ENCODE assay signal across 8 mouse cellular contexts in genomic region chr11:95521563-95521962, GRCm38 (mm10). TPM values are rescaled to one million over a fixed set of nuclear protein-coding genes. Genes with fewer than 3 reads are reported as not detected.
A peak's percentile ranks its signal among the peaks of the same experiment; 100 is the strongest.
DNase-seq lines count a peak whose midpoint lies in the region; ATAC-seq and TF ChIP-seq lines count a peak whose summit lies in the region.

No protein-coding gene starts in this region.

- H3K4me3 ChIP-seq in embryonic facial prominence, embryonic 11.5 days (ENCODE audit: low read depth, low read length) = 0 out of 2 replicates have a peak overlapping the region, but pooled peaks have one; percentile 5
- 0 out of 2 replicates have a peak overlapping the region, but pooled peaks have one; percentile 10 for H3K4me3 ChIP-seq in kidney, adult 2 months (ENCODE audit: insufficient read depth, low read depth, low read length)
- no peak overlapping the region for H3K4me3 ChIP-seq in limb, embryonic 11.5 days (ENCODE audit: low read depth, low read length)
- H3K4me3 ChIP-seq in midbrain, embryonic 13.5 days (replicated peaks) = peak overlapping the region; percentile 19; the same call in 1 of the 2 replicates

- no peaks in the 10 kb centered on the region for H3K36me3 ChIP-seq in embryonic facial prominence, embryonic 11.5 days (replicated peaks; ENCODE audit: control insufficient read depth, insufficient read depth, low read depth, low read length)
- no peaks in the 10 kb centered on the region for H3K36me3 ChIP-seq in kidney, adult 2 months (ENCODE audit: control insufficient read depth, insufficient read depth, low read length)
- H3K36me3 ChIP-seq in limb, embryonic 11.5 days (ENCODE audit: control insufficient read depth, insufficient read depth, low read length) = no peaks in the 10 kb centered on the region
- H3K36me3 ChIP-seq in midbrain, embryonic 13.5 days = no peaks in the 10 kb centered on the region

- under 1% methylated on average over 13 of the region's 13 CpGs for WGBS in embryonic facial prominence, embryonic 11.5 days
- under 1% methylated on average over 13 of the region's 13 CpGs for WGBS in kidney, adult 2 months
- 2% methylated on average over 13 of the region's 13 CpGs for WGBS in limb, embryonic 11.5 days
- under 1% methylated on average over 13 of the region's 13 CpGs for WGBS in midbrain, embryonic 13.5 days

- H3K9ac ChIP-seq in embryonic facial prominence, embryonic 11.5 days (replicated peaks; ENCODE audit: low read length) = no peak overlapping the region
- H3K9ac ChIP-seq in limb, embryonic 11.5 days (ENCODE audit: low read length) = no peak overlapping the region
- H3K9ac ChIP-seq in midbrain, embryonic 13.5 days (replicated peaks) = peak overlapping the region; percentile 20; the same call in 1 of the 2 replicates

- DNase-seq in ovary, postnatal 10 days (ENCODE audit: low spot score) = peak; percentile 56
- DNase-seq in ovary, adult 18-20 months (ENCODE audit: low spot score) = no peak
- DNase-seq in embryonic facial prominence, embryonic 11.5 days (ENCODE audit: low spot score) = peak; percentile 88
- peak; percentile 70 for DNase-seq in heart, adult 8-10 months (ENCODE audit: low spot score)
- DNase-seq in kidney, adult 2 months = peak; percentile 77
- peak; percentile 90 for DNase-seq in limb, embryonic 11.5 days (ENCODE audit: low spot score)
- peak; percentile 30 to 60 for DNase-seq in spleen, adult 18-20 months

- H3K27me3 ChIP-seq in embryonic facial prominence, embryonic 11.5 days (ENCODE audit: control insufficient read depth, insufficient read depth, low read length) = no peaks in the 10 kb centered on the region
- no peaks in the 10 kb centered on the region for H3K27me3 ChIP-seq in kidney, adult 2 months (replicated peaks; ENCODE audit: control insufficient read depth, insufficient read depth, low read length)
- no peaks in the 10 kb centered on the region for H3K27me3 ChIP-seq in limb, embryonic 11.5 days (ENCODE audit: control insufficient read depth, insufficient read depth, low read length)
- peaks cover 11% of the 10 kb centered on the region; the same call in 1 of the 2 replicates for H3K27me3 ChIP-seq in midbrain, embryonic 13.5 days

- no peak for ATAC-seq in embryonic facial prominence, embryonic 11.5 days (replicated peaks; ENCODE audit: insufficient number of reproducible peaks, low FRiP score, low TSS enrichment, low read depth)
- ATAC-seq in limb, embryonic 11.5 days (ENCODE audit: insufficient number of reproducible peaks, low FRiP score, low TSS enrichment, low read depth) = no peak
- ATAC-seq in midbrain, embryonic 13.5 days = peak; percentile 41

- TF ChIP-seq CTCF in kidney, adult 2 months (conservative IDR thresholded peaks at IDR 0.05; ENCODE audit: insufficient read depth, insufficient read length, low read depth, low read length) = peak; percentile 92

- peaks cover 7% of the 10 kb centered on the region for H3K4me1 ChIP-seq in embryonic facial prominence, embryonic 11.5 days (ENCODE audit: control insufficient read depth, insufficient read depth, low read length)
- H3K4me1 ChIP-seq in kidney, adult 2 months (ENCODE audit: control insufficient read depth, insufficient read depth, low read length) = no peaks in the 10 kb centered on the region; the same call in 1 of the 2 replicates
- H3K4me1 ChIP-seq in limb, embryonic 11.5 days (ENCODE audit: control insufficient read depth, insufficient read depth, low read length) = peaks cover 7% of the 10 kb centered on the region
- H3K4me1 ChIP-seq in midbrain, embryonic 13.5 days (replicated peaks) = peaks cover 21% of the 10 kb centered on the region

- peak overlapping the region; percentile 36 for H3K4me2 ChIP-seq in embryonic facial prominence, embryonic 11.5 days (ENCODE audit: low read depth, low read length)
- peak overlapping the region; percentile 20 for H3K4me2 ChIP-seq in limb, embryonic 11.5 days (ENCODE audit: low read depth, severe bottlenecking)
- peak overlapping the region; percentile 44 for H3K4me2 ChIP-seq in midbrain, embryonic 13.5 days (replicated peaks)

- H3K27ac ChIP-seq in embryonic facial prominence, embryonic 11.5 days (replicated peaks; ENCODE audit: low read depth, low read length) = no peak overlapping the region
- no peak overlapping the region for H3K27ac ChIP-seq in kidney, adult 2 months (ENCODE audit: insufficient read depth, low read depth, low read length)
- H3K27ac ChIP-seq in limb, embryonic 11.5 days (replicated peaks; ENCODE audit: low read depth, low read length) = no peak overlapping the region
- no peak overlapping the region for H3K27ac ChIP-seq in midbrain, embryonic 13.5 days

- H3K9me3 ChIP-seq in embryonic facial prominence, embryonic 11.5 days (replicated peaks; ENCODE audit: control insufficient read depth, low read length) = no peaks in the 10 kb centered on the region
- H3K9me3 ChIP-seq in limb, embryonic 11.5 days (ENCODE audit: control insufficient read depth, low read length) = no peaks in the 10 kb centered on the region
- H3K9me3 ChIP-seq in midbrain, embryonic 13.5 days = no peaks in the 10 kb centered on the region

- no peak for TF ChIP-seq POLR2A in kidney, adult 2 months (IDR thresholded peaks at IDR 0.05; ENCODE audit: low read depth, low read length)

RNA-seq across cellular contexts. Expression of gene Nxph3, which starts 7.2 kb away (rescaled TPM):
- polyA plus RNA-seq in embryonic facial prominence, embryonic 11.5 days (2014; fragmentation: Nextera tagmentation; extraction: Ambion mirVana) = 0.61 and 0.98 TPM in 2 replicates
- under 1 TPM; 0.41 to 0.76 (median 0.50) TPM for total RNA-seq in heart, adult 8-10 months (2022)
- polyA plus RNA-seq in kidney, adult 2 months (2012; rRNA removed) = 4.1 and 4.2 TPM in 2 replicates
- 0.37 and 1.5 TPM in 2 replicates for polyA plus RNA-seq in limb, embryonic 11.5 days (2014; fragmentation: Nextera tagmentation; extraction: Ambion mirVana)
- 1.2 and 1.9 TPM in 2 replicates for polyA plus RNA-seq in midbrain, embryonic 13.5 days (2015; fragmentation: Nextera tagmentation; extraction: Ambion mirVana)
